Mouse (Mus musculus) hindbrain, postnatal 0 days (tissue): Measurements from ENCODE around the gene Pctp. TPM values are rescaled to one million over a fixed set of nuclear protein-coding genes. Genes with fewer than 3 reads are reported as not detected.

Experiments
- ATAC-seq: fragments of 200-750 bp; cut with Nextera tagmentation; 2 replicates; pipeline ENCODE4 v1.8.0; 2017; ENCODE audit warnings: mild to moderate bottlenecking, moderate TSS enrichment, moderate library complexity
- DNase-seq: peaks from one replicate; pipeline ENCODE4 v3.0.0-alpha.2; 2015; ENCODE audit warnings: low spot score
- H3K27ac ChIP-seq: fragments of 300-500 bp; sonication (generic); 2 replicates; pipeline ENCODE4 v1.5.1; 2014; ENCODE audit warnings: mild to moderate bottlenecking
- H3K27me3 ChIP-seq: fragments of 300-500 bp; sonication (generic); 2 replicates; pipeline ENCODE4 v1.6.1; 2014; ENCODE audit warnings: low read length, mixed read lengths; ENCODE audit not compliant: insufficient read depth
- H3K36me3 ChIP-seq: fragments of 300-500 bp; sonication (generic); 2 replicates; pipeline ENCODE4 v1.6.1; 2014; ENCODE audit warnings: low read length, mixed read lengths; ENCODE audit not compliant: insufficient read depth
- H3K4me1 ChIP-seq: fragments of 300-500 bp; sonication (generic); 2 replicates; pipeline ENCODE4 v1.6.1; 2014; ENCODE audit warnings: antibody characterized with exemption, low read length, mixed read lengths; ENCODE audit not compliant: insufficient read depth
- H3K4me2 ChIP-seq: fragments of 300-500 bp; sonication (generic); 2 replicates; pipeline ENCODE4 v1.6.1; 2014; ENCODE audit warnings: low read depth, mild to moderate bottlenecking, low read length, moderate library complexity, mixed read lengths
- H3K4me3 ChIP-seq: fragments of 300-500 bp; sonication (generic); 2 replicates; pipeline ENCODE4 v1.5.1; 2014; ENCODE audit warnings: low read length
- H3K9ac ChIP-seq: fragments of 300-500 bp; sonication (generic); replicated peaks from 2 replicates; pipeline ENCODE4 v1.6.1; 2014; ENCODE audit warnings: mild to moderate bottlenecking, low read length, moderate library complexity, mixed read lengths
- H3K9me3 ChIP-seq: fragments of 300-500 bp; sonication (generic); 2 replicates; pipeline ENCODE4 v1.6.1; 2016; ENCODE audit warnings: low read length, mixed read lengths
- CTCF ChIP-seq: IDR thresholded peaks from 2 replicates; pipeline ENCODE4 v1.5.1; 2016; ENCODE audit warnings: antibody characterized with exemption, control low read depth, low read depth
- WGBS: fragments of 180-500 bp; shearing (Covaris S2); extraction: QIAGEN DNeasy Blood & Tissue Kit; methylation state at CpG from one replicate; pipeline ENCODE4 v1.1.7; 2014; 5-methylcytosine and 5-hydroxymethylcytosine counted together
- polyA plus RNA-seq: library from polyadenylated mRNA; unstranded; fragments of >200 nt; fragmentation: Nextera tagmentation; extraction: Ambion mirVana; gene quantifications from 2 replicates; pipeline ENCODE4 v1.2.1, GENCODE M21; 2015
- total RNA-seq: library from RNA; depleted of rRNA; stranded (reverse); fragments of >200 nt; gene quantifications from 2 replicates; pipeline ENCODE4 v1.2.3, GENCODE M21; 2014

The Pctp gene
- total and polyA plus RNA-seq, 2 experiments from 2014 or later = 0.42 to 1.5 TPM

DNA sequence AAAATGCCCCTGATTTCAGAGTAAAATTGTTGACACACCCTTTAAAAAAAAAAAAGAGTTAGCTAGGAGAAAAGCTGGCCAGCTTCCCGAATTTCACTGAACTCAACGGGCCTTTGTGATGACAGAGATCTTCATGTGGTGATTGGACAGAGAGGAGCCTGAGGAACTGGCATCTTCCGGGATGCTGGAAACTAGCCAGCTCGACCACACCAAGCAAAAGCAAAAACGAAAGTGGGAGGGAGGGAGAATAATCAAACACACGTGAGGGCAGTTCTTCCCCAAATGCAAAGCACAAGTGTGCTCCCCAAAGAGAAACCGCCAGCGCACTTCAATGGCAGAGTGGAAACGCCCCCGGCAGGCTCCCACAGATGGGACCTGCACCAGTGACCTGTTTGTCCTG is 26.7 kb upstream of the Pctp start:
- 0 out of 2 replicates have a peak, but pooled peaks have one; percentile 53 for ATAC-seq
- TF ChIP-seq CTCF = no peak
- Histone ChIP-seq H3K4me2 (peak overlapping the region; percentile 54), H3K4me3 (peak overlapping the region; percentile 19), H3K9me3 (no peaks in the 10 kb centered on the region), H3K4me1 (0 out of 2 replicates have a peak, but pooled peaks cover 3% of the 10 kb centered on the region), H3K27me3 (peaks cover 4% of the 10 kb centered on the region; the same call in 1 of the 2 replicates), H3K36me3 (no peaks in the 10 kb centered on the region), H3K27ac (no peak overlapping the region; the same call in 1 of the 2 replicates), H3K9ac (no peak overlapping the region)
- 23% methylated on average over 10 of the region's 10 CpGs for WGBS
- DNase-seq = peak; percentile 81

DNA sequence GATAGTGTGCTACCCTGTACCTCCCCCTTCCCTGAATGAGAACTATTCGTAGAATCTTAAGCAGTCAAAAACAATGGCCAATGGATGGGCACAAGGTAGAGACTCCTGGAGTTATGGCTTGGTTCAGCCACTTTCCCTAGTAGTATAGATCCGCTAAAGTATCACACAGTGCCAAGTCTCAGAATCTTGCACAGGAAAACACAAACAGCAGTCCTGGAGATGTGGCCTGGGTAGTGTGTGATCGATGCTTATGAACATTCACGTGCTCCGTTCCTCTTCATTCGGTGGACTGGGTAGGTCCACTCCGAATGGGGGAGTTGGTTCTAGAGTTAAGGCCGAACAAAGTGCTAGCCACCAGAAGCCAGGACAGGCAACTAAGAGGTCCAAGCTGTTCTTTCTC is 26.1 kb upstream of the Pctp start:
- no peaks in the 10 kb centered on the region for H3K9me3 ChIP-seq
- ATAC-seq = no peak
- no peak overlapping the region for H3K4me3 ChIP-seq
- no peaks in the 10 kb centered on the region for H3K36me3 ChIP-seq
- H3K9ac ChIP-seq = no peak overlapping the region
- H3K4me1 ChIP-seq = 0 out of 2 replicates have a peak, but pooled peaks cover 3% of the 10 kb centered on the region
- no peak for DNase-seq
- 86% methylated on average over 8 of the region's 8 CpGs for WGBS
- H3K27me3 ChIP-seq = peaks cover 4% of the 10 kb centered on the region; the same call in 1 of the 2 replicates
- no peak overlapping the region for H3K27ac ChIP-seq
- TF ChIP-seq CTCF = no peak
- H3K4me2 ChIP-seq = no peak overlapping the region

DNA sequence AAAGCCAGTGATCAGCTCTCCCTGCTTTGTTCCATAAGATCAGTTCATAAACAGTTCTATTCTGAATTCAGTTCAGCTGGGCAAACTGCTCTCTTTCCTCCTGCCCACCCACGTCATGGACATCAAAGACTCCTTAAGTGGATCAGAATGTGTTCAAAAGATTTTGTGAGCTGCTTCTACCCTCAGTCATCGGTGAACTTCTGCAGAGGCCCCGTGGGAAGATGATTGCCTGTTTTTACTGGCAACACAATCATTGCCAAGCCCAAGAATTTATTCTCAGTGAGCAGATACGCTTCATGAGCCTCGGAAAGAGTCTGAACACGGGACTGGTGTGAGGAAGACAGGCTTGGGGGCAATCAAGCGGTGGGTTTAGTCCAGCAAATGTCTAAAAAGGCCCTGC is 24.5 kb upstream of the Pctp start:
- no peak for TF ChIP-seq CTCF
- Histone ChIP-seq H3K4me3 (no peak overlapping the region), H3K4me2 (no peak overlapping the region), H3K4me1 (0 out of 2 replicates have a peak, but pooled peaks cover 3% of the 10 kb centered on the region), H3K27ac (no peak overlapping the region), H3K27me3 (peaks cover 4% of the 10 kb centered on the region; the same call in 1 of the 2 replicates), H3K9me3 (no peaks in the 10 kb centered on the region), H3K9ac (no peak overlapping the region), H3K36me3 (no peaks in the 10 kb centered on the region)
- ATAC-seq (no peak), DNase-seq (no peak)
- 55% methylated on average over 7 of the region's 7 CpGs for WGBS

DNA sequence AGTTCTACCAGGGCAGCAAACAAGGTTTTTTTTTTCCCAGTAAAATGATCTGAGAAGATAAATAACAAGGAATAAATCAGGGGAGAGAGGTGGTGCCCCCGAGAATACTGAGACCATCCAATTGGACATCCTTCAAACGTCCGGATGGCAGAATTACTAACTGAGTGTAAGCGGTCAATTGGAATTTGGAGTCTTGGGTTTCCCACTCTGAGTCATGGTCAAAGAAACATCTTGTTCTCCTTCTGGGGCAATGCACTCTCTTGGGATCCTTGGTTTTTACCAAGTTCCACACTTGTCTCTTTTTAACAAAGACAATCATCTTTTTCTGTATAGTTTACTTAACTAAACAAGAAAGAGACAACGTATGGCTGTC is 24.1 kb upstream of the Pctp start:
- Histone ChIP-seq H3K4me3 (no peak overlapping the region), H3K9ac (no peak overlapping the region), H3K4me2 (no peak overlapping the region), H3K27ac (no peak overlapping the region), H3K27me3 (peaks cover 3% of the 10 kb centered on the region; the same call in 1 of the 2 replicates), H3K36me3 (no peaks in the 10 kb centered on the region), H3K9me3 (no peaks in the 10 kb centered on the region), H3K4me1 (0 out of 2 replicates have a peak, but pooled peaks cover 3% of the 10 kb centered on the region)
- no peak for TF ChIP-seq CTCF
- 64% methylated on average over 5 of the region's 5 CpGs for WGBS
- DNase-seq = no peak
- no peak for ATAC-seq

DNA sequence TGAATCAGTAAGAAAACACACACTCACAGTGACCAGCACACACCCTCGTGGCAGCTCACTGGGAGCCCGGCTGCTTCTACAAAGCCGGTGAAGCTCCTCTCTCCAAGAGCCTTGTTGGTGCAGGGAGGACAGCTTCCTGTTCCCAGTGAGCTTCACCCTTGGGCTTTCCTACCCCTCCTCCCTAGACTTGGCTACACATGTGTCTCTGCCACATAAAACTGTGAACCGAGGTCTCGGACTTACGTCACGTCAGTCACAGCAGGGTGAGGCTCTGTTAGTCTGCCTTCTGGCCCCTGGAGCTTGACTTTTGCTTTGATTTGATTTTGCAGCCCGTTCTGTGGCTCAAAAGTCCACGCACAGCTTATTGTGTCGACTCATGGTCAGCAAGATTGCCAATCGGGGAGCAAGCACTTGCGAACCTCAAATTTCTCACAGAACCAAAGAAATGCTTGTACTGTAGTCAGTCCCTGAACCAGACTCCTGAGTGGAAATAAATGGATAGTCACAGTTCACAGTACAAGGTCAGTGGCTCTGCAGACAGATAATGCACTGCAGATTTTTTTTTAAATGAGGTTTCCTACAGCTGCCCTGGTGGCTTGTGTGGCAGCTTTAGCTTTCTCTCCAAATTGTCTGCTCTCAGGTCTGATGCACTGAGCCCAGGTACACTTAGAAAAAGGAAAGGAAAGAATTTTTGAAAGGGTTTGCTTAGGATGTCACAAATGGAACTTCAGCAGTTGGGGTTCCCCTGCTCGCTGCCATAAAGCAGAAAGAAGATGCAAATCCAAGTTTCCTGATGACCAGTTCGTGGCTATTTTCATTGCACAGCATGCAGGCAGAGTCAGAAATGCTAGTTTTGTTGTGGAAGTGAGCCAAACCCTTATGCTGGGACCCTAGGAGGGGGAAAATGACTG is 23.5 kb upstream of the Pctp start:
- no peak for TF ChIP-seq CTCF
- H3K27ac ChIP-seq = no peak overlapping the region
- no peak overlapping the region for H3K4me2 ChIP-seq
- 41% methylated on average over 14 of the region's 14 CpGs for WGBS
- 0 out of 2 replicates have a peak, but pooled peaks cover 3% of the 10 kb centered on the region for H3K4me1 ChIP-seq
- ATAC-seq = no peak
- DNase-seq = no peak
- no peaks in the 10 kb centered on the region for H3K36me3 ChIP-seq
- H3K9me3 ChIP-seq = no peaks in the 10 kb centered on the region
- H3K9ac ChIP-seq = no peak overlapping the region
- no peaks in the 10 kb centered on the region for H3K27me3 ChIP-seq
- H3K4me3 ChIP-seq = no peak overlapping the region

DNA sequence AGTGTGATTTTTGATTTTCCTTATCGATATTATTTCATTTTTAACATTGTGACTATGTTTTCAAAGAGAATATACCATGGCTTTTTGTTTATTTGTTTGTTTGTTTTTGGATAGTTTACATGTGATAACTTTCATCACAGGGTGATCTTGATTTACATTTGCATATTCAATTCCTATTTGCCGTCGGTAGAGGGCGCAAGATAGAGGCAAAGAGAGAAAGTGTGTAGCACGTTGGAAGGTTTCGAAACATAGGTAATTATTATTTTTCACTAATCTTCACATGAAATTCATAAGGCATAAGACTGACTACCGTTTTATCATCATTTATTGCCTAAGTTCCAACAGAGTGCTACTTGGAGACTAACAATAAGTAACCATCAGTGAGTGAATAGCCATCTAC is 16.5 kb upstream of the Pctp start:
- WGBS = 17% methylated on average over 7 of the region's 7 CpGs
- no peaks in the 10 kb centered on the region for H3K9me3 ChIP-seq
- no peaks in the 10 kb centered on the region for H3K27me3 ChIP-seq
- peak; percentile 83 for TF ChIP-seq CTCF
- no peak overlapping the region for H3K4me3 ChIP-seq
- ATAC-seq = no peak
- no peak overlapping the region for H3K27ac ChIP-seq
- DNase-seq = peak; percentile 74
- no peaks in the 10 kb centered on the region for H3K36me3 ChIP-seq
- H3K4me2 ChIP-seq = no peak overlapping the region
- no peak overlapping the region for H3K9ac ChIP-seq
- no peaks in the 10 kb centered on the region for H3K4me1 ChIP-seq

DNA sequence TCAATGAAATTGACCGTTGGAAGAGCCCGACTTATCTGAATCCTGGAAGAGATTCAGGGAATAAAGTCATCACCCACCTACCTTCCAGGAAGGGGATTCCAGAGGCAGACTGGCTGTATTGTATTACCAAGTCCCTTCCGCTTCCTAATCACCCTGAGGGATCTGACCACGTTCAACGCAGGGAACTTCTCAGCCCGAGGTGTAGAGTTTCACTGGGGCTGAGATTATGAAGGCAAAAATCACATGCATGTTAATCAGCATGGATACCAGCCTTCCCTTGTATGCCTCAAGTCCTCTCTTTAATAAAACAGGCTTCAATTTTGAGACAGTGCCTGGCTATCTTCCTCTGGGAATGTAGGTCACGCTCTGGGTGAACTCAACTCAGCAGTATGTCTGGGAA is 12.6 kb upstream of the Pctp start:
- no peak overlapping the region for H3K9ac ChIP-seq
- no peaks in the 10 kb centered on the region for H3K36me3 ChIP-seq
- H3K4me2 ChIP-seq = no peak overlapping the region
- no peaks in the 10 kb centered on the region for H3K27me3 ChIP-seq
- ATAC-seq = no peak
- no peaks in the 10 kb centered on the region for H3K4me1 ChIP-seq
- H3K4me3 ChIP-seq = no peak overlapping the region
- no peak overlapping the region for H3K27ac ChIP-seq
- no peak for TF ChIP-seq CTCF
- no peaks in the 10 kb centered on the region for H3K9me3 ChIP-seq
- 73% methylated on average over 7 of the region's 7 CpGs for WGBS
- no peak for DNase-seq
